Mouse (Mus musculus) heart, adult 10 weeks (tissue): ENCODE measurements around the gene Gm14325. TPM values are rescaled to one million over a fixed set of nuclear protein-coding genes. Genes with fewer than 3 reads are reported as not detected.

ENCODE experiments used
- polyA plus RNA-seq: library from polyadenylated mRNA; stranded (reverse); fragments of 350-450 nt; fragmentation: Illumina TruSeq; extraction: RNeasy Lipid Tissue Mini Kit (QIAGEN cat#74804); gene quantifications from one replicate; pipeline ENCODE4 v1.2.3, GENCODE M21; 2014; ENCODE audit warnings: low read depth, low replicate concordance

The Gm14325 gene
- 36.2 TPM for polyA plus RNA-seq

GRCm38 (mm10) chr2:177839901-177840663 lies at the start of gene Gm14325:
Gene Gm14325, minus strand, starts transcription at chr2:177840336.

Other genes with a start within 250 kb of the Gm14325 start
- 6.6 TPM for gene Gm14322, start 81.0 kb downstream of the Gm14325 start, polyA plus RNA-seq
- 23.9 TPM for gene Gm14327, start 56.8 kb upstream of the Gm14325 start, polyA plus RNA-seq
- not detected for gene Zfp972, start 85.3 kb upstream of the Gm14325 start, polyA plus RNA-seq
- gene Gm14326, start 117.0 kb upstream of the Gm14325 start, polyA plus RNA-seq: 24.7 TPM
- gene Zfp971, start 182.9 kb upstream of the Gm14325 start, polyA plus RNA-seq: 30.1 TPM
- 13.7 TPM for gene Zfp931, start 238.1 kb upstream of the Gm14325 start, polyA plus RNA-seq